Mouse (Mus musculus): Measurements from ENCODE around the gene Akap13. TPM values are rescaled to one million over a fixed set of nuclear protein-coding genes. Genes with fewer than 3 reads are reported as not detected.

Akap13 gene
- total and polyA plus RNA-seq, 3 experiments: 11.4 to 32.5 (median 27.7) TPM

- H3K4me3 ChIP-seq (replicated peaks in 1 of 3; ENCODE audit: low read depth in 2 of 3, low read length in 2 of 3, poor library complexity in 1 of 3): no peak overlapping the region
- H3K4me1 ChIP-seq (ENCODE audit: control insufficient read depth in 1 of 2, insufficient read depth in 2 of 2): peaks cover 2 to 32% of the 10 kb centered on the region in 2 experiments; a peak in 3 of 4 replicates
- no peaks in the 10 kb centered on the region for H3K79me2 ChIP-seq (replicated peaks; ENCODE audit: control insufficient read depth, extremely low read depth, insufficient read depth, poor library complexity, severe bottlenecking)
- TF ChIP-seq RCOR1 (conservative IDR thresholded peaks at IDR 0.05; ENCODE audit: low read depth, low read length) (no peak), IRF4 (IDR thresholded peaks at IDR 0.05; ENCODE audit: low read depth, low read length) (no peak), MEF2A (IDR thresholded peaks at IDR 0.05; ENCODE audit: borderline replicate concordance, low read depth, low read length) (no peak), JUN (IDR thresholded peaks at IDR 0.05; ENCODE audit: insufficient read depth, low read depth, low read length) (no peak), MYC (IDR thresholded peaks at IDR 0.05; ENCODE audit: low read depth, low read length) (no peak), NELFE (IDR thresholded peaks at IDR 0.05; ENCODE audit: low read depth, low read length) (no peak), UBTF (IDR thresholded peaks at IDR 0.05; ENCODE audit: low read depth, low read length) (no peak), KAT2A (IDR thresholded peaks at IDR 0.05; ENCODE audit: insufficient replicate concordance, low read length) (no peak), SIN3A (IDR thresholded peaks at IDR 0.05; ENCODE audit: low read length) (no peak), CTCF (conservative IDR thresholded peaks at IDR 0.05 in 1 of 2, IDR thresholded peaks at IDR 0.05 in 1 of 2; ENCODE audit: low read depth in 2 of 2, low read length in 2 of 2) (no peak), EP300 (IDR thresholded peaks at IDR 0.05; ENCODE audit: low read length) (no peak)
- DNase-seq (ENCODE audit: extremely low read depth): no peak
- dilution Hi-C loops (cut with MboI; ENCODE audit: extremely low pct_ligation_motif_present, extremely low pct_unique_long_range_greater_than_20kb, low sequenced_read_pairs): no loop called here
- no peak overlapping the region for H3K27ac ChIP-seq (ENCODE audit: insufficient read depth, low read depth)
- no peak overlapping the region for H3K9ac ChIP-seq (ENCODE audit: insufficient read depth, low read depth)
- H3K4me2 ChIP-seq (ENCODE audit: insufficient read depth, low read depth, poor library complexity, severe bottlenecking): no peak overlapping the region
- in situ Hi-C loops (cut with MboI; ENCODE audit: low pct_ligation_motif_present, low pct_unique_long_range_greater_than_20kb, low sequenced_read_pairs): no loop called here
- H3K36me3 ChIP-seq (replicated peaks in 1 of 2; ENCODE audit: control insufficient read depth in 1 of 2, insufficient read depth in 1 of 2, low read length in 1 of 2): peaks cover 3 to 42% of the 10 kb centered on the region in 2 experiments
- no peaks in the 10 kb centered on the region for H3K27me3 ChIP-seq (replicated peaks)
- H3K9me3 ChIP-seq (replicated peaks; ENCODE audit: low read length): no peaks in the 10 kb centered on the region
Observed at GRCm38 (mm10) chr7:75578647-75579046, 123.3 kb downstream of the Akap13 start.

GRCm38 (mm10) chr7:75582091-75582490 lies 126.8 kb downstream of the Akap13 start:
- Histone ChIP-seq H3K4me2 (ENCODE audit: insufficient read depth, low read depth, poor library complexity, severe bottlenecking) (no peak overlapping the region), H3K27me3 (replicated peaks) (no peaks in the 10 kb centered on the region), H3K9me3 (replicated peaks; ENCODE audit: low read length) (no peaks in the 10 kb centered on the region), H3K36me3 (replicated peaks in 1 of 2; ENCODE audit: control insufficient read depth in 1 of 2, insufficient read depth in 1 of 2, low read length in 1 of 2) (peaks cover 3 to 40% of the 10 kb centered on the region in 2 experiments), H3K27ac (ENCODE audit: insufficient read depth, low read depth) (no peak overlapping the region), H3K4me1 (ENCODE audit: control insufficient read depth in 1 of 2, insufficient read depth in 2 of 2) (peaks cover 2 to 33% of the 10 kb centered on the region in 2 experiments; a peak in 3 of 4 replicates), H3K9ac (ENCODE audit: insufficient read depth, low read depth) (no peak overlapping the region), H3K4me3 (replicated peaks in 1 of 3; ENCODE audit: low read depth in 2 of 3, low read length in 2 of 3, poor library complexity in 1 of 3) (no peak overlapping the region), H3K79me2 (replicated peaks; ENCODE audit: control insufficient read depth, extremely low read depth, insufficient read depth, poor library complexity, severe bottlenecking) (no peaks in the 10 kb centered on the region)
- dilution Hi-C loops (cut with MboI; ENCODE audit: extremely low pct_ligation_motif_present, extremely low pct_unique_long_range_greater_than_20kb, low sequenced_read_pairs): no loop called here
- in situ Hi-C loops (cut with MboI; ENCODE audit: low pct_ligation_motif_present, low pct_unique_long_range_greater_than_20kb, low sequenced_read_pairs): no loop called here
- TF ChIP-seq SMC3 (IDR thresholded peaks at IDR 0.05; ENCODE audit: low read depth, low read length) (no peak), ELF1 (IDR thresholded peaks at IDR 0.05; ENCODE audit: low read depth, low read length) (no peak), USF2 (conservative IDR thresholded peaks at IDR 0.05; ENCODE audit: low read depth, low read length) (no peak), UBTF (IDR thresholded peaks at IDR 0.05; ENCODE audit: low read depth, low read length) (no peak), SIN3A (IDR thresholded peaks at IDR 0.05; ENCODE audit: low read length) (no peak), TBP (conservative IDR thresholded peaks at IDR 0.05; ENCODE audit: low read depth, low read length) (no peak), ZMIZ1 (IDR thresholded peaks at IDR 0.05; ENCODE audit: low read depth, low read length) (no peak), MEF2A (IDR thresholded peaks at IDR 0.05; ENCODE audit: borderline replicate concordance, low read depth, low read length) (no peak), MAFK (IDR thresholded peaks at IDR 0.05; ENCODE audit: insufficient replicate concordance, low read length) (no peak), MAZ (IDR thresholded peaks at IDR 0.05; ENCODE audit: low read depth, low read length) (no peak), CHD1 (IDR thresholded peaks at IDR 0.05; ENCODE audit: low read depth, low read length) (no peak), MAX (IDR thresholded peaks at IDR 0.05; ENCODE audit: low read length) (no peak), BHLHE40 (IDR thresholded peaks at IDR 0.05; ENCODE audit: low read depth, low read length) (no peak), MYC (IDR thresholded peaks at IDR 0.05; ENCODE audit: low read depth, low read length) (no peak), RAD21 (IDR thresholded peaks at IDR 0.05; ENCODE audit: low read depth, low read length) (no peak), E2F4 (IDR thresholded peaks at IDR 0.05; ENCODE audit: insufficient replicate concordance, low read depth, low read length) (no peak), IRF4 (IDR thresholded peaks at IDR 0.05; ENCODE audit: low read depth, low read length) (no peak), ZNF384 (IDR thresholded peaks at IDR 0.05; ENCODE audit: low read depth, low read length) (no peak), NELFE (IDR thresholded peaks at IDR 0.05; ENCODE audit: low read depth, low read length) (no peak)
- DNase-seq (ENCODE audit: extremely low read depth): no peak
